Mouse (Mus musculus) central nervous system, embryonic 11.5 days (tissue): ENCODE results near the gene Nxpe2. TPM values are rescaled to one million over a fixed set of nuclear protein-coding genes. Genes with fewer than 3 reads are reported as not detected.

Source experiments
- polyA plus RNA-seq: library from polyadenylated mRNA; depleted of rRNA; stranded (reverse); fragments of >200 nt; gene quantifications from 2 replicates; pipeline ENCODE4 v1.2.3, GENCODE M21; 2012; rRNA removed

Nxpe2 gene
- polyA plus RNA-seq = 6.0 and 7.6 TPM in 2 replicates

DNA sequence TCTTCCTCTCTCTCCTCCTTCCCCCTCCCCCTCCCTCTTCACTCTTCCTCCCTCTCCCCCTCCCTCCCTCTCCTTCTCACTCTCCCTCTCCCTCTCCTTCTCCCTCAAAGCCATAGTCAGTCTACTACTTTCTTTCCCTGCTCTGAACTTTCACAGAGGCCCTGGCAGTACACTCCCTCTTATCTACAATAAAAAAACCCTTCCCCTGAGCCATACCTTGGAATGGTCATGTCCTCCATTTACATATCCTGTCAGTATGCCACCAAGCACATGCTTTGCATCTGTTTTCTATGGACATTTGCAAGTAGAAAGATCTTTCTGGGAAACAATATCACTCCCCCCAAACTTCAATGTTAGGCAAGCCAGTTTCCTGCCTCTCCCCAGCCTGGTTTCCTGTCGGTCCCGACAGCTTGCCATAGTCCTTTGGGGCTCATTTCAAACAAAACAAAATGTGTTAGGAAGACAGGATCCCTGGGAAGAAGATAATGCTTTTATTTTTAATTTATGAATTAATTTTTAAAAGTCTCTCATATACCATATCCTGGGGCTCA is at the start of gene Nxpe2:
Gene Nxpe2 (minus strand): TSS at position 307 of the 551 bp plus-strand sequence.

Other genes starting within 250 kb of the Nxpe2 start
- gene Nxpe4, start 191.4 kb downstream of the Nxpe2 start, polyA plus RNA-seq = 3.5 and 6.3 TPM in 2 replicates
- gene Rexo2, start 127.2 kb upstream of the Nxpe2 start, polyA plus RNA-seq = 77.8 and 93.3 TPM in 2 replicates
- gene Rbm7, start 141.8 kb upstream of the Nxpe2 start, polyA plus RNA-seq = 28.1 and 57.4 TPM in 2 replicates
- 20.3 and 29.4 TPM in 2 replicates for gene Gm5617, start 142.0 kb upstream of the Nxpe2 start, polyA plus RNA-seq